ENCODE assay signal across 17 mouse cellular contexts in the genomic region with DNA sequence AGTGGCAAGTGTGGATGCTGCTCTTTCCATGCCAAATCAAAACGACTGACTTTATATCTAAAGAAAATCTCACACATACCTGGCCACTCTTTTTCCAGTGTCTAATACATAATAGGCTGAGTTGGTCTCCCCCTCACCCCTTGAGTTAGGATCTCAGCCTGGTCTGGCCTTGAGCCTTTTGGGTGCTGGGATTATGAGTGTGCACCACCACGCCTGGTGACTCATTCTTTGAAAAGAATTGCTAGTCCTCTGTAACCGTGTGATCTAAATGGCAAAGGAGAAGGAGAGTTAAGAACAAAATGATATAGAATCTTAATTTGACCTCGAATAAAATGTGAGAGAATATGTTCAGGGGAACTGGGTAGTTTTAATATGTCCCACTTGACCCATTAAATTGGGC. TPM values are rescaled to one million over a fixed set of nuclear protein-coding genes. Genes with fewer than 3 reads are reported as not detected.
DNase-seq lines count a peak whose midpoint lies in the region.
"Had no signal": no experiment of that assay in that cellular context is flagged by ENCODE, and none has a peak within 500 bp of the region (broad histone marks: within the 10 kb centered on the region; RNA-seq: fewer than 3 reads in every experiment).

No protein-coding gene starts in this region.

- peak; percentile 48 to 57 for DNase-seq in adrenal gland, adult (ENCODE audit: inconsistent age in 2 of 2, low spot score in 1 of 2)
- no peak for DNase-seq in adrenal gland, postnatal 10 days
- peak; percentile 44 for DNase-seq in adrenal gland, postnatal 36 days
- no peak for DNase-seq in adrenal gland, postnatal 14 days
- DNase-seq in 3T3-L1 (ENCODE audit: low read depth, low spot score) (peak; percentile 51), NIH3T3 (ENCODE audit: low read depth) (peak; percentile 34)
- DNase-seq in cerebellum, adult 11-12 months: no peak
- DNase-seq: cerebellum, adult 18-20 months; cerebellum, adult 9-10 months; cerebellum, postnatal 14 days; gastrocnemius, postnatal 10 days; gastrocnemius, postnatal 36 days; heart, adult 2 months; heart, postnatal 14 days; heart, postnatal 4 days; kidney, adult 18-20 months had no signal

RNA-seq across cellular contexts. Expression of a gene that starts 14.5 kb away (rescaled TPM):
- under 1 TPM; 0.72 to 0.97 TPM for total RNA-seq in adrenal gland, postnatal 10 days (2021)
- 1 to 10 TPM; 1.2 to 1.4 TPM for total RNA-seq in adrenal gland, postnatal 36 days (2021)
- total RNA-seq in adrenal gland, postnatal 14 days (2021): 1.1 and 1.9 TPM in 2 replicates
- total RNA-seq: hindbrain, postnatal 0 days had no signal

RNA-seq across cellular contexts. Expression of a gene that starts 24.7 kb away (rescaled TPM):
- 100 to 1,000 TPM; 149 to 161 TPM for total RNA-seq in adrenal gland, postnatal 10 days (2021)
- 100 to 1,000 TPM in 1 of 2 experiments, 10 to 100 TPM in 1; 84.7 to 108 TPM for total RNA-seq in adrenal gland, postnatal 36 days (2021)
- 143 and 152 TPM in 2 replicates for total RNA-seq in adrenal gland, postnatal 14 days (2021)

Comparison
In these comparisons a context has a peak if more than half of its experiments do, and no peak if none do; other contexts are left out.
1. DNase-seq: peak in adrenal gland, adult (2 of 2), adrenal gland, postnatal 36 days (2 of 2), 3T3-L1 (single experiment) and NIH3T3 (single experiment); none in adrenal gland, postnatal 10 days (single experiment), adrenal gland, postnatal 14 days (single experiment) and cerebellum, adult 11-12 months (single experiment).